Mouse (Mus musculus) large intestine, adult 2 months (tissue): ENCODE data around the gene Gpr161. TPM values are rescaled to one million over a fixed set of nuclear protein-coding genes. Genes with fewer than 3 reads are reported as not detected.

ENCODE experiments used
- DNase-seq: peaks from one replicate; pipeline ENCODE4 v3.0.0-alpha.2; 2012; ENCODE audit warnings: low read depth, low spot score
- WGBS: fragments of 180-500 bp; shearing (Covaris S2); methylation state at CpG from one replicate; pipeline ENCODE4 v1.1.7; 2018; 5-methylcytosine and 5-hydroxymethylcytosine counted together
- polyA plus RNA-seq: library from polyadenylated mRNA; depleted of rRNA; stranded (reverse); fragments of >200 nt; gene quantifications from 2 replicates; pipeline ENCODE4 v1.2.3, GENCODE M21; 2012; rRNA removed

Gene Gpr161
- polyA plus RNA-seq, result 1.2 and 2.6 TPM in 2 replicates

- no peak for DNase-seq
- WGBS, result 94% methylated on average over 1 of the region's 1 CpGs
Measured at GRCm38 (mm10) chr1:165295489-165295888, at the start of gene Gpr161. Gpr161 (plus strand) TSS chr1:165295789.

- no peak for DNase-seq
- WGBS, result 79% methylated on average over 5 of the region's 5 CpGs
Measured at GRCm38 (mm10) chr1:165246587-165246986, 49.0 kb upstream of the Gpr161 start.

- 47% methylated on average over 5 of the region's 5 CpGs for WGBS
- DNase-seq, result no peak
Measured at GRCm38 (mm10) chr1:165247085-165247484, 48.5 kb upstream of the Gpr161 start.

- no peak for DNase-seq
Measured at GRCm38 (mm10) chr1:165247788-165248187, 47.8 kb upstream of the Gpr161 start.

GRCm38 (mm10) chr1:165248842-165249241 is 46.7 kb upstream of the Gpr161 start:
- DNase-seq, result no peak
- 40% methylated on average over 4 of the region's 4 CpGs for WGBS

More at GRCm38 (mm10) chr1:165247788-165248187, 47.8 kb upstream of the Gpr161 start:
- WGBS, result 89% methylated on average over 3 of the region's 3 CpGs

- DNase-seq, result no peak
- 90% methylated on average over 2 of the region's 2 CpGs for WGBS
Measured at GRCm38 (mm10) chr1:165250546-165250945, 45.0 kb upstream of the Gpr161 start.

GRCm38 (mm10) chr1:165252027-165252671 is 43.4 kb upstream of the Gpr161 start:
- 49% methylated on average over 11 of the region's 11 CpGs for WGBS
- no peak for DNase-seq

- 48% methylated on average over 6 of the region's 6 CpGs for WGBS
- DNase-seq, result no peak
Measured at GRCm38 (mm10) chr1:165274946-165275345, 20.6 kb upstream of the Gpr161 start.

GRCm38 (mm10) chr1:165280741-165281140 is 14.8 kb upstream of the Gpr161 start:
- 43% methylated on average over 10 of the region's 10 CpGs for WGBS
- no peak for DNase-seq

- DNase-seq, result no peak
- WGBS, result 1% methylated on average over 60 of the region's 71 CpGs
Measured at GRCm38 (mm10) chr1:165281351-165282221, 14.0 kb upstream of the Gpr161 start.

GRCm38 (mm10) chr1:165282222-165282966 is 13.2 kb upstream of the Gpr161 start:
- no peak for DNase-seq
- 6% methylated on average over 35 of the region's 35 CpGs for WGBS

- no peak for DNase-seq
- 51% methylated on average over 7 of the region's 7 CpGs for WGBS
Measured at GRCm38 (mm10) chr1:165282967-165283345, 12.6 kb upstream of the Gpr161 start.

GRCm38 (mm10) chr1:165284096-165284495 is 11.5 kb upstream of the Gpr161 start:
- DNase-seq, result no peak
- WGBS, result 68% methylated on average over 7 of the region's 7 CpGs

GRCm38 (mm10) chr1:165288165-165288564 is 7.4 kb upstream of the Gpr161 start:
- WGBS, result 93% methylated on average over 9 of the region's 9 CpGs
- no peak for DNase-seq

- 87% methylated on average over 4 of the region's 4 CpGs for WGBS
- no peak for DNase-seq
Measured at GRCm38 (mm10) chr1:165289831-165290230, 5.8 kb upstream of the Gpr161 start.

GRCm38 (mm10) chr1:165291606-165292005 is 4.0 kb upstream of the Gpr161 start:
- no peak for DNase-seq
- 35% methylated on average over 6 of the region's 6 CpGs for WGBS

- whole genome bisulfite sequencing, result 56% methylated on average over 3 of the region's 3 CpGs
- DNase-seq, result no peak
Measured at GRCm38 (mm10) chr1:165301108-165301507, 5.5 kb downstream of the Gpr161 start.

GRCm38 (mm10) chr1:165301567-165301966 is 6.0 kb downstream of the Gpr161 start:
- DNase-seq, result no peak
- WGBS, result 91% methylated on average over 2 of the region's 2 CpGs

- DNase-seq, result no peak
- WGBS, result 51% methylated on average over 13 of the region's 13 CpGs
Measured at GRCm38 (mm10) chr1:165302455-165303208, 7.0 kb downstream of the Gpr161 start.
